Mouse (Mus musculus) megakaryocyte, embryonic 14.5 days (primary cell): Measurements from ENCODE around the gene Galntl6. TPM values are rescaled to one million over a fixed set of nuclear protein-coding genes. Genes with fewer than 3 reads are reported as not detected.

Experiments
- H3K27me3 ChIP-seq: replicated peaks from 2 replicates; pipeline ENCODE3; 2012; ENCODE audit warnings: inconsistent platforms
- H3K36me3 ChIP-seq: replicated peaks from 2 replicates; pipeline ENCODE3; 2012; ENCODE audit warnings: low read length, inconsistent platforms, mixed read lengths
- H3K4me1 ChIP-seq: 2 replicates; pipeline ENCODE4 v1.6.1; 2012; ENCODE audit warnings: inconsistent platforms
- H3K4me3 ChIP-seq: replicated peaks from 2 replicates; pipeline ENCODE3; 2012; ENCODE audit warnings: moderate library complexity, mild to moderate bottlenecking, inconsistent platforms
- H3K9me3 ChIP-seq: 2 replicates; pipeline ENCODE4 v1.6.1; 2012; ENCODE audit warnings: inconsistent platforms
- FLI1 ChIP-seq: IDR thresholded peaks from 2 replicates; pipeline ENCODE4 v1.6.1; 2012; ENCODE audit warnings: low read length, inconsistent platforms, mixed read lengths
- GATA1 ChIP-seq: IDR thresholded peaks from 3 replicates; pipeline ENCODE4 v1.6.1; 2012; ENCODE audit warnings: mixed read lengths, low read length, inconsistent platforms, borderline replicate concordance
- polyA plus RNA-seq: library from polyadenylated mRNA; stranded (reverse); fragments of >175 nt; gene quantifications from 2 replicates; pipeline ENCODE4 v1.2.3, GENCODE M21; 2012; ENCODE audit warnings: low replicate concordance; ENCODE audit not compliant: insufficient read depth

Galntl6 gene
- polyA plus RNA-seq, 1 experiment = not detected

DNA sequence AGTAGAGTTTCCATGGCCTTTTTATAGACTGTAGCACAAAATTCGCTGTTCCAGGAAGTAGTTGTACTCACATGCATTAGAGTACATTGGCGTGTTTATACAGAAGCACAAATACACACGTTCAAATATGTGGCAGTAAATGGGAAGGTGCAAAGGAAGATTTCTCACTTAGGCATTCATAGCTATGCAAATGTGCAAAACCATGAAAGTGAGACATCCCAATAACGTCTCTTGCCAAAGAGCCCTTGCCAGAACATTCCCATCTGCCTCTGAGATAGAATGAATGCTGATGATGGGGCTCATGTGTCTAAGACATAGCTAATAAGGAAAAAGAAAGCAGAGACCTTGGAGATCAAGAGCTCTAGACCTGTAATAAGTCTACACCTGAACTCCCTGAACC is 1071.0 kb downstream of the Galntl6 start:
- Histone ChIP-seq H3K9me3 (peaks cover 3% of the 10 kb centered on the region; the same call in 1 of the 2 replicates), H3K27me3 (peaks cover 3% of the 10 kb centered on the region), H3K36me3 (no peaks in the 10 kb centered on the region), H3K4me1 (no peaks in the 10 kb centered on the region), H3K4me3 (no peak overlapping the region)
- TF ChIP-seq FLI1 = no peak
- no peak for TF ChIP-seq GATA1

- H3K36me3 ChIP-seq = no peaks in the 10 kb centered on the region
- no peak for TF ChIP-seq FLI1
- TF ChIP-seq GATA1 = no peak
Observed at GRCm38 (mm10) chr8:57837384-57837783, 1075.1 kb downstream of the Galntl6 start.

GRCm38 (mm10) chr8:57836981-57837380 is 1075.5 kb downstream of the Galntl6 start:
- no peaks in the 10 kb centered on the region for H3K4me1 ChIP-seq
- H3K36me3 ChIP-seq = no peaks in the 10 kb centered on the region
- TF ChIP-seq GATA1 (no peak), FLI1 (no peak)
- H3K9me3 ChIP-seq = peaks cover 3% of the 10 kb centered on the region; the same call in 1 of the 2 replicates
- H3K27me3 ChIP-seq = peaks cover 3% of the 10 kb centered on the region
- no peak overlapping the region for H3K4me3 ChIP-seq

More at GRCm38 (mm10) chr8:57837384-57837783, 1075.1 kb downstream of the Galntl6 start:
- H3K27me3 ChIP-seq = peaks cover 3% of the 10 kb centered on the region
- H3K4me1 ChIP-seq = no peaks in the 10 kb centered on the region
- no peak overlapping the region for H3K4me3 ChIP-seq
- H3K9me3 ChIP-seq = peaks cover 3% of the 10 kb centered on the region; the same call in 1 of the 2 replicates

- H3K27me3 ChIP-seq = peaks cover 3% of the 10 kb centered on the region
- TF ChIP-seq FLI1 = no peak
- TF ChIP-seq GATA1 = no peak
Observed at GRCm38 (mm10) chr8:57836201-57836883, 1076.1 kb downstream of the Galntl6 start.

GRCm38 (mm10) chr8:57823151-57823550 is 1089.3 kb downstream of the Galntl6 start:
- no peaks in the 10 kb centered on the region for H3K36me3 ChIP-seq
- TF ChIP-seq FLI1 = no peak
- TF ChIP-seq GATA1 = no peak
- no peaks in the 10 kb centered on the region for H3K27me3 ChIP-seq
- no peaks in the 10 kb centered on the region for H3K4me1 ChIP-seq
- no peak overlapping the region for H3K4me3 ChIP-seq
- no peaks in the 10 kb centered on the region for H3K9me3 ChIP-seq

More at GRCm38 (mm10) chr8:57836201-57836883, 1076.1 kb downstream of the Galntl6 start:
- H3K4me1 ChIP-seq = no peaks in the 10 kb centered on the region
- no peaks in the 10 kb centered on the region for H3K36me3 ChIP-seq
- peaks cover 3% of the 10 kb centered on the region; the same call in 1 of the 2 replicates for H3K9me3 ChIP-seq
- H3K4me3 ChIP-seq = no peak overlapping the region

DNA sequence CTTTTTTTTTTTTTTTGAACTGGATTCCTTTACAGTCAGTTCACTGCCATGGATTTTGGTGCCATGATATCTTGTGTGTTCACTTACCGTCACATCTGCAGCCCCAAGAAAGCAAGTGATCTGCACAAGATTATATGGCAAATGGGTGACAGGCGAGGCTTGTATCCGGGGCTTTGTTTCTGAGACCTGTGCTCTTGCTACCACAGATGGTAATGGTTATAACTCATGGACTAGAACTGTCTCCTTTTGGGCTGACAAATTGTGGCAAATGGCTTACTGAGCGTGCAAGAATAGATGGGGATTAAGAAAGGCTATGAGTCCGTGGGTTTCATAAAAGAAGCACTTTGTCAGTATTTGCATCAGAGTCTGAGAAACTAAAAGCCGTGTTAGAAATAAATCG is 1096.4 kb downstream of the Galntl6 start:
- Histone ChIP-seq H3K4me1 (no peaks in the 10 kb centered on the region), H3K36me3 (no peaks in the 10 kb centered on the region), H3K27me3 (no peaks in the 10 kb centered on the region), H3K9me3 (no peaks in the 10 kb centered on the region), H3K4me3 (no peak overlapping the region)
- TF ChIP-seq GATA1 (no peak), FLI1 (no peak)

DNA sequence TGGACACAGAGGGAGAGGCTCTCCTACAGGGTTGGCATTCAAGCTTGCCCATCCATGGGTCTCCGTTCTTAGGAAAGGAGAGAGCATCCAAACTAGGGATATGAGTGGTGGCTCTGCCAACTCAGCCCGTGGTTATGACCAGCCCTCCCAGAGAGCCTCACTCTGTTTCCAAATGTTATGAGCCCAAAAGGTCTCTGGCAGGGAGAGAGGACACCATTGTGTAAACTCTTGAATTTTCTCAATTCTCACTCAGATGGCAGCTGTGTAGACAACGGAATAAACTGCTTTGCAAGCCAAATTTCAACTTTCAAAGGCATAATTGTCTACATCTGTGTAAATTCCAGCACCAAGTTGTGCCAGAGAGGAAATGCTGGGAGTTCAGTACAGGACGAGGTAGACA is 1105.4 kb downstream of the Galntl6 start:
- no peaks in the 10 kb centered on the region for H3K9me3 ChIP-seq
- H3K4me1 ChIP-seq = peaks cover 4% of the 10 kb centered on the region; the same call in 1 of the 2 replicates
- H3K36me3 ChIP-seq = no peaks in the 10 kb centered on the region
- TF ChIP-seq GATA1 (no peak), FLI1 (no peak)
- peaks cover 11% of the 10 kb centered on the region for H3K27me3 ChIP-seq
- H3K4me3 ChIP-seq = no peak overlapping the region

DNA sequence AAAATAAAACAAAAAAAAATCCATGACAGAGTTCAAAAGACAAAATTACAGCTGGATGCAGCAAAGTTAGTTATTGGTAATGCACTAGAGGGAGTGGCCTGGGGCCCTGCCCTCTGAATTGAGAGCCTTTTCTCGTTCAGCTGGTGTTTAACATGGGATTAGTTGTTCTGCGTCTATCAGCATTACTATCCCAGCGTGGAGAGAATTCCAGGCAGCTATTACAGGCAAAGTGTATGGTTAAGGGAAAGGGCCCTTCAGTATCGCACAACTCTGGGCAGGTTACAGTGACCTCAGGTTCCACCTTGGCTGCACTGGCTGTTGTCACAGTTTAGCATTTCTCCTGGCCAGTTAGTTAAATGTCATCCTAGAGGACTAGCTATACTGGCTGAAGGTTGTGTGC is 1107.3 kb downstream of the Galntl6 start:
- Histone ChIP-seq H3K4me3 (no peak overlapping the region), H3K36me3 (no peaks in the 10 kb centered on the region), H3K27me3 (peaks cover 11% of the 10 kb centered on the region), H3K9me3 (no peaks in the 10 kb centered on the region), H3K4me1 (peaks cover 16% of the 10 kb centered on the region)
- no peak for TF ChIP-seq FLI1
- TF ChIP-seq GATA1 = no peak

DNA sequence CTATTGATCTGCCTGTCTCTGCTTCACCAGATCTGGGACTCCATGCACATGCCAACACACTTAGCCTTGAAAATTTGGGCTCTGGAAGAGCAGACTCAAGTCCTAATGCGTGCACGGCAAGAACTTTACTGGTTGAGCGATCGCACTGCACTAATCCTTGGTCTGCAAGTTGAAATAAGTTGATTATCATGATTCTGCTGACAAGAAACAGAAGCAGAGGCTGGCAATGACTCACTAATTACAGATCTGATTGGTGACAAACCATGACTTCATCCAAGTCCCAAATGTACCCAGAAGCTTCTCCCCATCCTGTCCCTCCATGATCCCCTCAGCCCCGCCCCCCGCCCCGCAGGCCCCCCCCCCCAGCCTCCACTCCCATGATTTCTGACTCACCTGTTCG is 1108.6 kb downstream of the Galntl6 start:
- peaks cover 22% of the 10 kb centered on the region for H3K4me1 ChIP-seq
- no peak overlapping the region for H3K4me3 ChIP-seq
- no peaks in the 10 kb centered on the region for H3K36me3 ChIP-seq
- H3K9me3 ChIP-seq = no peaks in the 10 kb centered on the region
- TF ChIP-seq FLI1 (no peak), GATA1 (no peak)
- H3K27me3 ChIP-seq = peaks cover 9% of the 10 kb centered on the region

DNA sequence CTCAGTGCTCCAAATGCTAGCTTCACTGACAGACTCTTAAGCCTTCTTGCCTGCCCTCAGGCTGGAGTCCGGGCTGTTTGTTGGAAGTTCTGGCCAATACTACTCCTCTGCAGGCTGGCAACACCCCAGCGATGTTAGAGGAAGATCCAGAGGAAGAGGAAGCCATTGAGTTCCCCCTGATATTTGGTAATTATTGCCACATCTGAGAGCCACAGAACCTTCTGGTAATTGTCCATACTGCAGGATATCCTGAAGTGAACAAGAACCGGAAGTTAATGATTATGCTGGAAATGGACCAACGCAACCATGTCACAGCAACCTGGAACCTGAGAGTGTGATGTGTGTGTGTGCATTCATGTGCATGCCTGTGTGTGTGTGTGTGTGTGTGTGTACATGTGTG is 1111.2 kb downstream of the Galntl6 start:
- Histone ChIP-seq H3K4me1 (peaks cover 30% of the 10 kb centered on the region), H3K36me3 (no peaks in the 10 kb centered on the region), H3K27me3 (peaks cover 6% of the 10 kb centered on the region), H3K9me3 (no peaks in the 10 kb centered on the region), H3K4me3 (peak overlapping the region; percentile 82)
- TF ChIP-seq FLI1 (no peak), GATA1 (no peak)
